Mouse (Mus musculus): ENCODE measurements around the gene Clec10a. TPM values are rescaled to one million over a fixed set of nuclear protein-coding genes. Genes with fewer than 3 reads are reported as not detected.

Gene Clec10a
- total RNA-seq, 1 experiment from 2014 or later = 2.6 TPM

- no peak for ATAC-seq (ENCODE audit: extremely low read depth, insufficient number of reproducible peaks, low FRiP score, poor library complexity, severe bottlenecking)
Observed at GRCm38 (mm10) chr11:70178311-70178710, 22.3 kb downstream of the Clec10a start.

GRCm38 (mm10) chr11:70178756-70179155 lies 22.8 kb downstream of the Clec10a start:
- no peak for ATAC-seq (ENCODE audit: extremely low read depth, insufficient number of reproducible peaks, low FRiP score, poor library complexity, severe bottlenecking)

GRCm38 (mm10) chr11:70179401-70179800 lies 23.4 kb downstream of the Clec10a start:
- no peak for ATAC-seq (ENCODE audit: extremely low read depth, insufficient number of reproducible peaks, low FRiP score, poor library complexity, severe bottlenecking)

DNA sequence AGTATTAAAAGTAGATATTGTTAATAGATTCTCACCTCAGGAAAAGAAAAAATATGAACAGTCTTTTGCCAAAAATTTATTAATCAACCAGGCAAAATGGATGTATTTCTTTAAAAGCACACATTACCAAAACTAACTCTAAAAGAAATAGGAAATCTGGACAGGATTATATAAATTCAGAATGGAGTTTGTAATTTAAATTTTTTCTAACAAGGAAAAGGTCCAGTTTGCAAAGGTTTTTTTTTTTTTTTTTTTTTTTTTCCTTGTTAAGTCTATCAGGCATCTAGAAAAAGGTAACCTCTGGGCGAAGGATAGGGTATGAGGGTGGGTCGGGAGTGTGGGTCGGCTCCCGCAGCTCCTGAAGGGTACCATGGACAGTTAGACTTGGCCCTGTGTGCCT lies 24.5 kb downstream of the Clec10a start:
- ATAC-seq (ENCODE audit: extremely low read depth, insufficient number of reproducible peaks, low FRiP score, poor library complexity, severe bottlenecking) = no peak

DNA sequence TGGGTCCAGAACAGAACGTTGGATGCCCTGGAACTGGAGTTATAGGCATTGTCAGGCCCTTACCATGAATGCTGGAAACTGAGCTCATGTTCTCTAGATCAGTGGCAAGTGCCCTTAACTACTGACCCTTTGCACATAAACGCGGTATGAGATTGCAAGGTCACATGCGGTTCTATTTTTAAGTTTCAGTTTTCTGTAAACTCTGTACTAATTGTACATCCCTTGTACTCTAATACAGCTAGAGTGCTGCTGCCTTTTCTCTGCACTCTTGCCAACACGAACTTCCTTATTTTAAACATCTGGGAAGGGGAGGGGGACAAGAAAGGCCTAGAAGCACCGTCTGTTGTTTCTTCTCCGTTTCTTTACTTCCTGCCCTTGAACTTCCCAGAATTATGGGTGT lies 29.1 kb downstream of the Clec10a start:
- no peak for ATAC-seq (ENCODE audit: extremely low read depth, insufficient number of reproducible peaks, low FRiP score, poor library complexity, severe bottlenecking)

GRCm38 (mm10) chr11:70189319-70190134 lies 33.5 kb downstream of the Clec10a start:
- ATAC-seq (ENCODE audit: extremely low read depth, insufficient number of reproducible peaks, low FRiP score, poor library complexity, severe bottlenecking) = no peak

DNA sequence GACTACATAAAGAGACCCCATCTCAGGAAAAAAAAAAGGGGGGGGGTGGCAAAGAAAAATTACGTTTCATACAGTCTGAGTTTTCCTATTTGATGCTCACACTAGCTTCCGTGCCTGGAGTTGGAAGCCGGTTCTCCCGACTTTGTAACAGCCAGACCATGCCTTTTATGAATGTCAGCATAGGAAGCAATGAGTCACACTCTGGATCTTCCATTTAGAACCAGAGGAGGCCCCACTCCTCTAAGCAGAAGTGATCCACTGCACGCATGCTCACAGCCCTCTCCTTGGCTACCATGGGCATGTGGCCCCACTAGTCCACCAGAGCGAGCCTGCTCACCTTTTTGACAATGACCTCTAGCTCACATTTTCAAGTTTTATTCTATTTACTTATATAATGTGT lies 35.2 kb downstream of the Clec10a start:
- ATAC-seq (ENCODE audit: extremely low read depth, insufficient number of reproducible peaks, low FRiP score, poor library complexity, severe bottlenecking) = no peak

DNA sequence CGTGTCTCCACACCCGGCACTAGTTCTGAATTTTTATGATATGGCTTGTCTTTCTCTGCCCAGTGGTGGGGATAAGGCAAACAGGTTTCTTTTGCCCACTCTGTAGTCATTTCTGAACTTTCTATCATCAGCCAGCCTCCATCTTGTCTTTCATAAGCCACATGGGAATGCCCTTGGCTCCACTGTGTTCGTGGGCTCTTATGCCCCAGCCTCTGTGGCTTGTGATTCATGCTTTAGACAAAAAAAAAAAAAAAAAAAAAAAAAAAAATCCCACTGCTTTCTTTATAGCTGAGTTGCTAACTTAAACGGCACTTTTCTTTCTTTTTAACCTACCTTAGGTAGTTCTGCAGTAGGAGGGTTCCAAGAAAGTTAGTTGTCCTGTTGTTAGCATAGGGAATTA lies 36.2 kb downstream of the Clec10a start:
- no peak for ATAC-seq (ENCODE audit: extremely low read depth, insufficient number of reproducible peaks, low FRiP score, poor library complexity, severe bottlenecking)

DNA sequence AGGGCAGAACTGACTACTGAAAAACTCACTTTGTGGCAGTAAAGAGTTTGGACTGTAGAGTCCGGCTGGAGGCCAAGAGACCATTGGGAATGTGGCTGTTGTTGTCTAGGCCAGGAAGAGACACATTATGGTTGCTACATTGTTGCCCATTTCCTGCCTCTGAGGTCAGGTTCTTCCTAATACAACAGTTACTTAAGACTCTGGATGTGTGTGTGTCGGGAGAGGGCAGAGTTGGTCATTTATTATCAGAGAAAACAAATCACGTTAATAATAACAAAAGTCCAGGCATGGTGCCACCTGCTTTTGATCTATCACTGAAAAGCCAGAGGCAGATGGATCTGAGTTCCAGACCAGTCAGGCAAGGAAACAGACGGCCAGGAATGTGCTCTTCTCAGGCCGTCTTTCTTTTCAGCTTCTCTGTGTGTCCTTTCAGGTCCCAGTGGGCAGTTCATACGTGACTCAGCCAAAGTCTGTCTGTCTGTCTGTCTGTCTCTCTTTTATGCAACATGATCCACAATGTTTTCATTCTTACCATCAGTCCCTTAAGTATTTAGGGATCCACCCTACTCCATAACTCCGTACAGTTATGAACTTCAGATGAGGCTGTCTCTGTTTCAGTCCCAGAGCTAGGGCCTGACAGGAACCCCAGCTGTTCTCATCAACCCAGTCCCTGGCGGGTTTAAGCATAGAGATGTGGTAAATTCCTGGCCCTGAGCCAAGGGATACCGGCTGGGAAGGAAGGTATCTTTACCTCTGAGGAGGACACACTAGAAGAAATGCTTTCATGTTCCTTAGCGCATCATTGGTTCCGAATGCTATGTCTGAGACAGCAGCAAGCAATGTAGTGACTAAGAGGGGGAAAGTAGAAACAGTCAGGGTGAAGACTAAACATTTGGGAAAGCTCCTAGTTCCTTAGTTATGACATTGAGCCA lies 37.6 kb downstream of the Clec10a start:
- ATAC-seq (ENCODE audit: extremely low read depth, insufficient number of reproducible peaks, low FRiP score, poor library complexity, severe bottlenecking) = no peak

- no peak for ATAC-seq (ENCODE audit: extremely low read depth, insufficient number of reproducible peaks, low FRiP score, poor library complexity, severe bottlenecking)
Observed at GRCm38 (mm10) chr11:70198332-70198731, 42.3 kb downstream of the Clec10a start.

GRCm38 (mm10) chr11:70199107-70199506 lies 43.1 kb downstream of the Clec10a start:
- no peak for ATAC-seq (ENCODE audit: extremely low read depth, insufficient number of reproducible peaks, low FRiP score, poor library complexity, severe bottlenecking)

- ATAC-seq (ENCODE audit: extremely low read depth, insufficient number of reproducible peaks, low FRiP score, poor library complexity, severe bottlenecking) = no peak
Observed at GRCm38 (mm10) chr11:70200036-70200608, 44.1 kb downstream of the Clec10a start.

DNA sequence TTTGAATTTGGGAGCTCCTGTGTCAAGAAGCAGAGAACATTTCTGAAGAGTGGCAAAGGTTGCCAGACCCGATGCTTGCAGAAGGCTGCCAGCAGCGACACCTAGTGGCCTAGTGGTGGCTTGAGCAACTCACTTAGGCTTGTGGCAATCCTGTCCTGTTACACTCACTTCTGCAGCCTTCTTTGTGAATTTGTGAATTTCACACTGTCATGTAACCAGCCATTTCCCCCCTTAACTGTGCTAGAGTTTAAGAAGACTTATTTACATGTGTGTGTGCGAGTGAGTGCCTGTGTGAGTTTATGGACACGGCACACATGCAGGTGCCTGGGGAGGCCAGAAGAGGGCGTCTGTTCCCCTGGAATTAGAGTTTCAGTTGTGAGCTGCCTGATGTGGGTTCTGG lies 45.7 kb downstream of the Clec10a start:
- peak; percentile 68 for ATAC-seq (ENCODE audit: extremely low read depth, insufficient number of reproducible peaks, low FRiP score, poor library complexity, severe bottlenecking)

DNA sequence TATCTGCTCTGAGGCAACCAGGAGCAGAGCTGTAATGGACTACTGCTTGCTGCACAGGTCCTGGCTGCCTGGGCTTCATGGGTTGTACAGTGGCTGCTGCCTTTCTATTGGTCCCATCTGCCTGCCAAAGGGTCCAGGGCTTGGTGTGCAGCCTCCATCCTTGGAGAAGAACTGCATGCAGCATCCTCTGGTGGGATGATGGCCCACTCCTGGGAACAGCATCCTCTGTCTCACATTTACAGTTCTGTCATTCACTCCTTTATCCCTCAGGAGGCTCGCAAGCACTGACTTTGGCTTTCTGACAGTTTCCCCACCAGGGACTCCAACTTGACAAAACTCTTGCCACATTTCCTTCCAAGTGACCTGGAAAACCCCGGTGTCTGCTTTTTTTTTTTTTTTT lies 50.8 kb downstream of the Clec10a start:
- ATAC-seq (ENCODE audit: extremely low read depth, insufficient number of reproducible peaks, low FRiP score, poor library complexity, severe bottlenecking) = no peak

DNA sequence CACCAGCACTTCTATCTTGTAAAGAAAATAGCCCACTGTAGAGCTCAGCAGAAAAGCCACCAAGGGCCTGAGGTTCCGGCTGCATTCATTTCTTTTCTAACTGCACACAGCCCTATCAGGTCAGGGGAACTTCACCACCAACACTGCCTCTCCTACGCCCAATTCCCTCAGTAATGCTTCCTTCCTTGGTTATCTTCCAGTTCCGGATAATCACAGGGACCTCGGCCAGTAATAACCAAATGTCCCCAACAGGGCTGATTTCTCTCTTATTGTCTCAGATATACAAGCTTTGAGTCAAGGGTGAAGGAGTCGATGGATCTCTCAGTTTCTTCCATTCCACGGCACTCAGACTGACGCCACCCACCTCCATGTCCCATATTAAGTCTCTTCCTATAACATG lies 51.3 kb downstream of the Clec10a start:
- ATAC-seq (ENCODE audit: extremely low read depth, insufficient number of reproducible peaks, low FRiP score, poor library complexity, severe bottlenecking) = no peak

DNA sequence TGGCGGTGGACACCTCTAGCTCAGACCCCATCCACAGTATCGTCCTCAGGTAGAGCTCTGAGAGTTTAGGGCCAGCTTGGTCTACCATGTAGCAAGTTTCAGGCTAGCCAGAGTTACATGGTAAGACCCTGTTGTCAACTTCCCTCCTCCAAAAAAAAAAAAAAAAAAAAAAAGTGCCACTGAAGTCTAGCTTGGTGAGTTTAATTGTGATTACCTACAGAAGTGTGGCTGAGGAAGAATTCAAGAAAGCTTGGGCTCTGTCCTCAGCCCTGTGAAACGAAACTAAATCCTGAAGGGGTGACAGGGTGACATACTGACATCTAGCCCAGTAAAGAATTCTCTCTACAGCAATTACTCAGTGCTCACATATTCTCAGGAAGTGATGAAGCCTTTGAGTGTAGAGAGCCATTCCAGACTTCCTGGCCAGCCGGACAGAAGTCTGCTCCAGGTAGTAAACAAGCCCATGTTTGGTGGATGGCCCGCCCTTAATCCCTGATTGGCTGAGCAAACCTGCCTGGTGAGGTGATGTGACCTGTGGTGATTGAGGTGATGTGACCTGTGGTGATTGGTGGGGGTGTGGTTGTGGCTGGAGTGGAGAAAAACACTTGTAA lies 52.9 kb downstream of the Clec10a start:
- no peak for ATAC-seq (ENCODE audit: extremely low read depth, insufficient number of reproducible peaks, low FRiP score, poor library complexity, severe bottlenecking)

GRCm38 (mm10) chr11:70210681-70211080 lies 54.7 kb downstream of the Clec10a start:
- ATAC-seq (ENCODE audit: extremely low read depth, insufficient number of reproducible peaks, low FRiP score, poor library complexity, severe bottlenecking) = no peak

DNA sequence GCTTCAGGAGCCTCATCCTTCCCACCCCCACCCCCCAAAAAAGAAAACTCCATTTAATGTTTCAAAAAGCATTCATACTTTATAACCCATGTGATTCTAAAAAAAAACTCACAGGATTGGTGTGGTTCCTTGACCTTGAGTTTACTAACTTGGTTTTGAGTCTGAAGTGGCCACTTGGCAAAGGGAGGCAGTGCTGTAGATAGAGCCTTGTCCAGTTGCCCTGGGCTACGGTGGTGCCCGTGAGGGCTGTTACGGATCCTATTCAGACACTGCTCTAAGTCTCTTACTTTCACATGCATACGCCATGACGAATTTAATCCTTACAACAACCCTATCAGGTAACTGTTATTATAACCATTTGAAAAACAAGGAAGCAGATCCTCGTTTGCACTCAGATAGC lies 56.0 kb downstream of the Clec10a start:
- no peak for ATAC-seq (ENCODE audit: extremely low read depth, insufficient number of reproducible peaks, low FRiP score, poor library complexity, severe bottlenecking)

- ATAC-seq (ENCODE audit: extremely low read depth, insufficient number of reproducible peaks, low FRiP score, poor library complexity, severe bottlenecking) = no peak
Observed at GRCm38 (mm10) chr11:70212423-70212822, 56.4 kb downstream of the Clec10a start, which contains the start of gene Slc16a11. Gene Slc16a11 (plus strand): TSS chr11:70212752.
